Mouse (Mus musculus) ovary, postnatal 10 days (tissue): ENCODE results near the gene Tanc1.
"Not testable (repeated sequence)": the region's sequence is repeated elsewhere in the genome, so short reads cannot be mapped to it uniquely, and the experiment has no call there.

ENCODE experiments used
- DNase-seq: peaks from one replicate; pipeline ENCODE4 v3.0.0; 2022; ENCODE audit warnings: low spot score

Gene Tanc1

DNA sequence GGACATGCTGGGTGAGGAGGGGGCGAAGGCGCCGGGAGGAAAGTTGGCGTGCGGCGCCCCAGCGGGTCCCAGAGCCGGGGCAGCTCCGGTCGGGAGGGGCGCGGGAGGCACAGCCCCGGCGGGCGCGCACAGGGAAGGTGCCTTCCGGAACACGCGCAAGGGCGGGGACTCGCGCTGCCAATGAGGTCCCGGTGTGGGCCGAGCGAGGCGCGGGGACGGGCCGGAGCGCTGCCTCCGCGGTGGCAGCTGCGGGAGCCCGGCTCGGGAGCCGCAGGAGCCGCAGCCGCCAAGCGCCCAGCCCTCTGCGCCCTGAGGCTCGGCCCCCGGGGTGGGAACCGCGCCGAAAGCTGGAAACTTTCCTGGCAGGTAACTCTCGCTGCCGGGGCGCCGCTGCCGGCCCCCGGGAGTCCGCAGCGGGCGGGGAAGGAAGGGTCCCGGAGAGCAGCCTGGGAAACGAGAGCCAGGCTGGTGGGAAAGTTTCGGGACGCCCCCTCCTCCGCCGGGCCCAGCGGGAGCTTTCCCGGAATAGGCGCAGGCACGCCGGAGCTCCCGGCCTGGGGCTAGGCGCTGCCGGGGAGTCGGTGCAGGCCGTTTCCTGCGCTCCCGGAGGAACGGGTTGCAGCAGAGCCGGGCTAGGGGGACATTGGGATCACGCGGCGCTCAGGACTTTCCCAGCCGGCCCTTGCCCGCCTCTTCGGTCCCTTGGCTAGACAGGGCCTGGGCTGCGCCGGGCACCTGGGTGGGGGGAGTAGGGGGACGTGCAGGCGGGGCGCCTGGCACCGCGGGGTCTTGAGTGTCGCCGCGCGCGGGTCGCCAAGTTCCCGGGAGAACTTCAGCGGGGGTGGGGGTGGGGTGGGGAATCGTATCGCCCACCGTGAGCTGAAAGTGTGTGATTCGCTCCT, at the start of gene Tanc1:
Tanc1 (plus strand) TSS at position 212 of the 902 bp plus-strand sequence.
- DNase-seq: peak; percentile 70

DNA sequence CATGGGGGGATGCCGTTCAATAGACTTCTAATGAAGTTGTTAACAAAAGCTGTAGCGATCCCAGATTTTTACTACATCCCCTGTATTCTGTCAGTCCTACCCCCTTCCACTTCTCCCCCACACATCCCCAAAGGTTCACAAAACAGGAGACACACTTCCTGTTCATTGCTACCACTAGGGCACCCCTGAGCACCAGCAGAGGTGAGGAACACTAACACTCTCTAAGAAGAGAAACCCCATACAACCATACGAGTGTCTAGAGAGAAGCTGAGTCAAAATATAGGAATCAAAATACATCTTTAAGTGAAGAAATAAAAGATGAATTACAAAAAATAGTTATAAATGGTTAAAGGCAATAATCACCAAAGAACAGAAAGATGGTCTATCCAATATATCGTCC, 49.6 kb upstream of the Tanc1 start:
- DNase-seq: no peak

DNA sequence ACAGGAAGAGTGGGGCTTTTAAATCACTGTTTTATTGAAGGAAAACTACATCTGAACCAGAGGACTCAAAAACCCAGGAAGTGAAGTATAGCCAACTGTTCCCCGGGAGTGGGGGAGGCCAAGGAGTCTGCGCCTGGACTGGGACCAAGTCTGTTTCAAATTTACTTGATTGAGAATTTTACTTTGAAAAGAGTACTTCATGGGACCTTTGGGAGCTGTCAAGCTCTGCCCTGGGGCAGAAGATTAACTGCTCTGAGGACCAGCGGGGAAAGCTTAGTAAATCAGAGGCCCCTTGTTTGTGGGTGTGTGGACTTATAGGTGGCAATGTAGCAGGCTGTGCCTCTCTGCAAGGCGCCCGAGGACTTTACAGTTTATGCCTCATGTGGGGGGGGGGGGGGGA, 49.1 kb upstream of the Tanc1 start:
- DNase-seq: no peak

DNA sequence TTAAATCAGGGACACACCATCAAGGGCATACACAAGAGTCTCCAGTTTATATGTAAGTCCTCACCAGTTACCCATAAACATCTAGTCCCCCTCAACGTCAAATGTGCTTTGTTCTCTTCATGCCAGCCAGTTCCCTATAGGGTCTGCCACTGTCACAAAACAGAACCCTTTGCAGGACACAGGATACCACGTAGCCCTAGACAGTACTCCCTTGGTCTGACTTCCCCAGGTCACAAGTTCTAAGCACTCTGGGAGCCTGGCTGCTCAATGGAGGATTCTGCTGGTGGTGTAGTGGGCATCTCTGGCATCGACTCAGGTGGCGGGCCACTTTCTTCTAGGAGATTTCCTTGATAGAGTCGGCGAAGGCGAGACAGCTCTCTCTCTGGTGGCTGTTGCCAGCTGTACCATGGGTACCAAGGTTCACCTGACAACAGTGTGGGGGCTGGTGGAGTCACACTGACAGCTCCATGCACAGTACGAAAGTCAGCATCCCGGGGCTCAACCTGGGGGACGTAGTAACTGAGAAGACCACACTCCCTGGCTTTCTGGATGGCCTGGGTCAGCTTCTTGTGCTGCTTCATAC, 47.7 kb upstream of the Tanc1 start:
- DNase-seq: not testable (repeated sequence)

DNA sequence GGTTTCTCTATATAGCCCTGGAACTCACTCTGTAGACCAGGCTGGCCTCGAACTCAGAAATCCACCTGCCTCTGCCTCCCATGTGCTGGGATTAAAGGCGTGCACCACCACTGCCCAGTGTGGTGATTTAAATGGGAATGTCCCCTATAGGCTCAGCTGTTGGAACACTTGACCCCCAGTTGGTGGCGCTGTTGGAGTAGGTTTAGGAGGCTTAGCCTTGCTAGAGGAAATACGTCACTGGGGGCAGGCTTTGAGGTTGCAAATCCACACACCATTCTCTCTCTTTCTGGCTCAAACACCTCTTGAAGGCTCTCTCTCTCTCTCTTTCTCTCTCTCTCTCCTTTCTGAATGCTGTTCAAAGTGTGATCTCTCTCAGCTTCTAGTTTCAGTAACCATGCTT, 46.9 kb upstream of the Tanc1 start:
- DNase-seq: no peak

DNA sequence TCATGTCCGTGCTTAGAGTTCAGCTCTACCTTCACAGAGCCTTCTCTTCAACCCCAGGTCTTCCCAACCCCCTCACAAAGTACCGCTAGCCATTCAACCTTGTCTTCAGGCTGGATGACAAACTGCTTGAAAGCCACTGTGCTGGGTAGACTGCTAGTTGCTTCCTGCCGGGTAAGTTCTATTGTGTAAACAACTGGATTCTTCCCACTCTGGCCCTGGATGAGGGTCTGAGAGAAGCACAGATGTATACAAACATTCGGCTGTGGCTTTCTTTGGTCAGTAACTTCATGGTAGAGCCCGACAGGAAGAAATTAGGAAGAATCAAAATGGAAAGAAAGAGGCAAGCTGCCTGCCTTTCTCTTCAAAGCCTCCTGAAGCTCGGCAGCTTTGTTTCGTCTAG, 30.9 kb upstream of the Tanc1 start:
- no peak for DNase-seq

DNA sequence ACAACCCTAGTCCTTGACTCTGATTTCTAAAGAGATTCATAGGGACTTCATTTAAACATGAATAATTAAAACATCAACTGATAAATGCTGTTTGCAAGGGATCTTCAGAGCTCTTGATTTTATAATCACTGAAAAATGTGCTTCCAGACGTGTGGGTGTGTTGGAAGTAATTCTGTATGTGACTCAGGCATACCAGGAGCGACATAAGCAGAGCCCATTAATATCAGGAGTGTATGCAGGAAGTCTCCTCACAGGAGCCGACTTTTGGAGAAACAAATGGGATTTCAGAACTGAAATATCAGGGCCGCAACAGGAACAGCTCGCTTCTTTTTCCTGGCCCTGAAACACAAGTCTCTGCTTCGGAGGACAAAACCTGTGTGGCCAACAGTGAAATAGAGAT, 27.9 kb upstream of the Tanc1 start:
- no peak for DNase-seq

DNA sequence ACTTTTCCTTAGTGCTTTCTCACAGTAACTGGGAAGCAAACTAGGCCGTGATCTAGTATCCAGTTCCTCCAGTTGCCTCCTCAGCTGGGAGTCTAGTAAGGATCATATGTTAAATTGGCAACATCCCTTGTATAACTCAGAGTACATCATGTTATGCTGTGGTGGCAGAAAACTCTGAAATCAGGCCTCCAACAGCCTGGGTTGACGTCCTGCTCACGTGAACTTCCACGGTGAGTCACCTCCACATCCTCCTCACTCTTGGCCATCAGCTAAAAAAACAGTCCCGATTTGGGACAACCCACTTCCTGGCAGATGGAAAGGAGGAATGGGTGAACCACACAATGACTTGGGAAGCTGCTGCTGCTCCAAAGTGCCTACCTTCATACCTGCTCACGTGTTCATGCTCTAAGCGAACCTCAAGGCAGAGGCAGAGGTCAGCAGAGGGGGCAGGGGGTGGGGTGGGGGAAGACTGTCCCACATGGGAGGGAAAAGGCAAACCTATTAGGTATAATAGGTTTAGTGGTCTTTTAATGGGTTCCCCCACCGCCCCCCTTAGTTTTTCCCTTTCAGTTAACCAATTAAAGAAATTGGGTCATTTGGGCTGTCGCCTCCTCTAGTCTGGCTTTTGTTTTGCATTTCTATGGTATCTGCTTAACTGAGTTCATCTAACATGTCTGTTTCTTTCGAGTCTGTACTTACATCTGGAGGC, 24.3 kb upstream of the Tanc1 start:
- DNase-seq: no peak

DNA sequence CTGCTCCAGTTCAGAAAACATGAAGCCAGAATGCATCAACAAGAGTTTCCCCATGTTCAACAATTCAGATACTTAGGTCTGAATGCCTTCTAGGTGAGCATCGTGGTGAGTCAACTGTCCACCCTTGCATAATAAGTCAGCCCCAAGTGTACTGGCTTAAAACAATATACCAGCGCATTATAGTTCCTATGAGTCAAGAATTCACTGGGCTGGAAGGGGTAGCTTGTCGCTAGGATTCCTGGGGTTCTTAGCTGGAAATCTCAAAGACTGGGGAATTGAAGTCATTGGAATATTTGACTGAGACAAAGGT, 23.8 kb upstream of the Tanc1 start:
- DNase-seq: no peak

DNA sequence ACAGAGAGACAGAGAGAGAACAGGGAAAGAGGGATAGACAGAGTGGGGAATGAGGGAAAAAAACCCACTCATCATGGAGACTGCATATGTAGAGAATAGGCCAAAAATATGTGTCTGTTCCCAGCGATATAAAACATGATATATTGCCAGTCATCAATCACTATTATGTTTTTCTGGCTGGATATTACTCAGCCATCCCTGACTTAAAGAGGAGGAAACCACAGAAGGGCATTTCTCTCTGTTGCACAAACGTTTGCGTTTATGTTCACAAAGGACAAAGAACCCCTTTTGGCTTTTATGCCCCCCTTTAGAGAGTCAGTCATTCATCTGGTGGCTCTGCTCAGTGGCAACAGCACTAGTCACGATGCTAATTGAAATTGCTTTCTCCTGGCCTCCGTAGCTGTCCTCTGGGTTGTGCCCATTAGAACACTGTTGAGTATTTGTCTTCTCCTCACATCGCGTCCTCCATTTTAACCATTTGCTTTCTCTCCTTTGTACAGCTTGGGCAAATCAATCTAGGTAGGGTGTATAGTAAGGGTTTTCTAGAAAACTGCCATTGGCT, 18.4 kb upstream of the Tanc1 start:
- no peak for DNase-seq

DNA sequence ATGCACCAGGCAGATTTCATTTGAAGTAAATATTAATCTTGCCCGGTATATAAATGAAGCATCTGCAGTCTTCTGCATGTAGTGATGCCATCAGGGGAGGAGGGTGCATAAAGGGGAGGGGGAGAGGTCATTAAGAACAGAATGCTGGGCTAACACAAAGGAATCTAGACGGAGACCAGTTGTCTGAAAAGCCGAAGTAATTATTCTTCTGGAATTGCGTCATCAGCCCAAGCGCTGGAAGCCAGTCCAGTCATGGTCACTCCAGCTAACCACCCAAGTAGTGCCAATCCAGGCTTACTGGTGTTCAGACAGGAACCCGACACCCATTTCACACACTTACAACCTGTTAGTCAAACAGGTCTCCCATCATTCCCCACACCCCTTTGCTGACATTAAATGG, 17.7 kb upstream of the Tanc1 start:
- DNase-seq: no peak

DNA sequence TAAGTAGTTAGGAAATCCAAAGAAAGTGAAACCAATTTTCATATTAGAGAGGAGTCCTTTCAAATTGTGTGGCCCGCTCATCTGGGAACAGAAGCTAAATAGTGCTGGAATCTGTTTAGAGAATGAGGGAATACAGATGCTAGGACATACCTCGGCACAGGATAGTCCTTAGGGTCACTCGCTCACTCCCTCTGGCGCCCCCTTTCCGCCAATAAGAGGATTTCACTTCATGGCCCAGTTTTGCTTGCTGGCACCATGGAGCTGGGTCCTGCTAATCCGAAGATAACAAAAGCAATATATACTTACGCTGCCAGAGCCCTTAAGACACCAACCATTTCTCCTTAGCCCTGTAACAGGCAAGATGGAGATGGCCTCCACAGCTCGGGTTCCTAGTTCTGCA, 15.3 kb upstream of the Tanc1 start:
- DNase-seq: no peak

DNA sequence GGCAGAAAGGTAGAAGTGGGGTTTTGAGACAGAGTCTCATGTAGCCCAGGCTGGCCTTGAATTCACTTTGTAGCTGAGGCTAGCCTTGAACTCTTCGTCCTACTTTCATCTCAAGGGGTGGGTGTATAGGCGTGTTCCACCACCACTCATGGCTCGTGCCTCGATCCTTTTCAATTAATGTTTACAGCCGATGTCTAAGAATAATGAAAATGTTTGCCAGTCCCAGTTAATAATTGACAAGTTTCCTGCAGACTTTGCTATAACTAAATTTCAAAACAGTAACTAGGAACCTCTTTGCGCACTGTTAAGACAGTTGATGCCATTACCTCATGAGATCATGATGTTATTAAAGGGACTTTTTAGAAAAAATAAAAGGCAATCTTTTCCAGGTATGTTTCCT, 13.6 kb upstream of the Tanc1 start:
- no peak for DNase-seq

DNA sequence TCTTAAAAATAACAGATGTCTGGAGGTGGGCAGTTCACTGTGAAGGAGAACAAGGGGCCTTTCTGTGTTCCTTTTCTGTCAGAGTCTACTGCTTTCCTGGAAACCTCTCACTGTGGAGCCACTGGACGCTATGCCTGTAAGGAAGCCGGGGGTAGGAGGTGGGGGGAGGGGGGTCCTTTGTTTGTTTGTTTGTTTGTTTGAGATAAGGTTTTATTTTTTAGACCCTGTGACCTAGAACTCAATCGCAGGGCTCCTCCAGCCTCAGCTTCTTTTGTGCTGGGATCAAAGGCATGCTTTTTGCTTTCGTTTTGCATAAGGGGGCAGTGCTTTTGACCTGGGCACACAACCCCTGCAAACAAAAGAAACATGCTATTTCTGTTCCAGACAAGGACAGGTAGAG, 12.9 kb upstream of the Tanc1 start:
- DNase-seq: no peak

DNA sequence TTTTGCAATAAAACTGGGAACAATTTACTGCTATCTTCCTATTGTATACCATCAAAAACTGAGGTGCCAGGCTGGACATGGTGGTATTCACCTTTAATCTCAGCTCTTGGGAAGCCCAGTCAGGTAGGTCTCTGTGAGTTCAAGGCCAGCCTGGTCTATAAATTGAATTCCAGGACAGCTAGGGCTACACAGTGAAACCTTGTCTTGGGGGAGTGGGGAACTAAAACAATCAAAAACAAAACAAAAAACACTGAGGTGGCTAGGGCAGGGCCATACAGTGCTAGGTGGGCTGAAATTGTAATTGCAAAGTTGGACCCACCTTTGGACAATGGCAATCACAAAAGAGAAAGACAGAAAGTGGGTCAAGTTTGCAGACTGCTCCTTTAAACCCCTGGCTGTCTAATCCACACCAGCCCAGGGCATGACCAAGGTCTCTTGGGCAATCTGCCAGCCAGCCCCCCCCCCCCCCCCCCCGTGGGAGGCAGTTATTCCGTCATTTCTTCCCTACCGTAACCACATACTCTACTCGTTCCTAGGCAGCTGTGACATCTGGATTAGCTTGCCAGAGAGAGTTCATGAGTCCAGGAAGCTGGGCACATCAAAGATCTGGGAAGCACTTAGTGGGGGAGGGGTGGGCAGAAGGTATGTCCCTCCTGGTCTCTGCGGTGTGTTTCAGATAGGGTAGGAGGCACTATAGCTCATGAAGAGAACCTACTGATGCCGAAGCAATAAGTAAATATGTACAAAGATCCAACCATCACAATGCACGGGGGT, 12.3 kb upstream of the Tanc1 start:
- no peak for DNase-seq

DNA sequence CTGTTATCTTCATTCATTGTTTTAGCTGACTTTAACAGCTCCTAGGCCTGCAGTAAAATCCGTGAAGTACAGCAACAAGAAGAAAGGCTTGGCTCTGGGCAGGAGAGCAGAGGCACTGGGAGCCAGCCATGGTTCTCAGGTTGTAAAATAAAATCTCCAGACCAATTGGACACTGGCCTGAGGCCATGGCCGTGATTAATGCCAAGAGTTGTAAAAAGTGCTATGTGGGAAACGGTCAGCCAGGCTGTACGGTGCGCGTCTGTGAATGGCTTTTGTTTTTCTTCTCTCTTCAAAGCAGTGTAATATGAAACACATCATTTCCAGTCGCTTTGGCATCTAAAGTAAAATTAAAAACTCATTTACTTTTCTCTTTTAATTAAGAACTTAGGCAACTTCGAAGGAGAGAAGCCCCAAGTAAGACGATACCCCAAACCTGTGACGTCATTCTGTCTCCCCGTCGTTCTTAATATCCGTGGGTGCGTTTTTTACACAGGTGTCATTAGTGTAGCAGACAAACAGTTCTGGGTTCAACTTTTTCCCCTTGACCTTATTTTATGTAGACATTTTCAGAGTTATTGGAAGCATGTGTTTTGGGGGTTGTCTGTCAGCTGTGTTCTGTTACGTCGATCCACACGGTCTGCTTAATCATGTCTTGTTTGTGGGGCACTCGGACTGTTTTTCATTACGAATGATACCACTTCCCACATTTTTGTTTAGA, 11.6 kb upstream of the Tanc1 start:
- peak; percentile 61 for DNase-seq

DNA sequence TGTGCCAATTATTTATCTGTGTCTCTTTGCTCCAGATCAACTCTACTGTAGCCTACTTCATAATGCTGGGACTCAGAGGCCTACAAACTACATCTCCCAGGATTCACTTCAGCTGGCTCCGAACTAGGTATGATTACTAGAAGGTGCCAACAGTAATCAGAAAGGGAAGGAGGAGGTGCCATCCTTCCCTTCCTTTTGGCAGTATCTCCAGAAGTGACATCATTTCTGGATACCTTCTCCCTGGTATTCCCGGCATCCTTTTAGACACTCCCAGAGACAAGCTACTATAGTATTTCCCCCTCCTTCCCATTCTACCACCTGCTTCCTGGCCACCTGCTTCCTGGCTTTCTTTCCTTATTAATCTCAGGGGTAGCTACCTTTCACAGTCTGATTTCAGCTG, 10.9 kb upstream of the Tanc1 start:
- no peak for DNase-seq

DNA sequence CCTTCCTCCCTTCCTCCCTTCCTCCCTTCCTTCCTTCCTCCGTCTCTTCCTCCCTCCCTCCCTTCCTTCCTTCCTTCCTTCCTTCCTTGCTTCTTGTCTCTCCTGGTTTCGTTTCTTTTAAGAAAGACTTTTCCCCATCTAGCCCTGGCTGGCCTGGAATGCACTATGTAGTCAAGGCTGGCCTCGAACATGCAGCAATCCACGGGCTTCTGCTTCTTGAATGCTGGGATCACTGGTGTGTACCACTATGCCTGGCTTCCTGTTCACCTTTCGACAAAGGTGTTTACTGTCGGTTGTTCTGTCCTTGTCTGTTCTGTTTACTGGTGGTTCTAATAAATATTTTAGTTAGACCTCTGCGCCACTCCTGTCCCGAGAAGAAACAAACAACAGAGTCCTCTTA, 10.4 kb upstream of the Tanc1 start:
- DNase-seq: no peak

DNA sequence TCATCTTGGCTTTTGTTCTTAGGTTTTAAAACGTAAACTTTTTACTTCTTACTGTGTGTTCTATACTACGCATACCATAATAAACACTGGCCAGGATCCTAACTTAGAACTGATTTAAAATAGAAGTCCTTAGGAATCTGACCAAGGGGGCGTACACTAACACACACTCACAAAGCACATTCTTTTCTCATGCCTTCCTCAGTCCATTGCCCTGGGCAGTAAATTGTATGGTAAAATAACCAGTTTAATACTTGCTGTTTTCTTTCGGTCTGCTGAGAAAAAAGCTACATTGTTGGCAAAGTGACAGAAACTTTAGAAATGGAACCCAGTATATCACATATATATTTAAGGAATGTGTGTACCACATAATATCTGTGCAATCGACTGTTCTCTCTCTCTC, 2.9 kb upstream of the Tanc1 start:
- DNase-seq: no peak

DNA sequence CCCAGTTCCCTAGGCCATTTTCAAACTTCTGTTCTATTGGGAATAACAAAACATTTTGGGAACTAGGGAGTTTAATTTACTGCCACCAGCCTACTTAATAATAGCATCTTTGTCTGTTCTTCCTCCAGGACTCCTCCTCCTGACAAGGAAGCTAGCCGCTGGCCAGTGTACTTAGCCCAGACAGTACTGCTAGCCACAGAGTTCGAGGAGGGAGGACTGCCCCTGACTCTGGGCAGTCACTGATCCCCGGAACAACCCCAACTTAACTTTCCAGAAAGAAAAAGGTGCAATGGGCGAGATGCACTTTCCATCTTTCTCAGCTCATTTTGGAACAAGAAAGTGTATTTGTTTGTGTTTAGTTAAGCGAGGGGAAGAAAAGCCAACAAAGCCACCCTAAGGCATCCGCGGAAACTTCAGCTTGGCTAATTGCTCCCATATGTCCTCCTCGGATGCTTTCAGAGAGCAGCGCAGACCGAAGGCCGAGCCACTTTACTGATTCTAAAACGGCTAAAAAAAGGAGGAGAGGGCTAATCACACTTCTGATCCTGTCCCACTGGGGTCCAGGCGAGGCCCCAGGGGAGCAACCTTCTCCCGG, 529 bp upstream of the Tanc1 start:
- DNase-seq: no peak
